Mouse (Mus musculus) common myeloid progenitor, adult 5-6 weeks (primary cell): ENCODE measurements around the gene Taf1. TPM values are rescaled to one million over a fixed set of nuclear protein-coding genes. Genes with fewer than 3 reads are reported as not detected.

ENCODE experiments used
- ATAC-seq: replicated peaks from 2 replicates; pipeline ENCODE4 v1.8.0; 2016; ENCODE audit warnings: low read depth, mild to moderate bottlenecking, moderate TSS enrichment, inconsistent platforms; ENCODE audit not compliant: poor library complexity, severe bottlenecking
- total RNA-seq: library from RNA; stranded (forward); fragments of 200-1000, 187-1606 nt; gene quantifications from 2 replicates; pipeline ENCODE4 v1.2.3, GENCODE M21; 2017

The Taf1 gene
- total RNA-seq, 1 experiment from 2014 or later = 80.9 TPM

- no peak for ATAC-seq
Measured at GRCm38 (mm10) chrX:101645286-101645685, 112.8 kb downstream of the Taf1 start.

GRCm38 (mm10) chrX:101646621-101647020, 114.1 kb downstream of the Taf1 start:
- no peak for ATAC-seq

Other genes with a start within 250 kb of the Taf1 start
- not detected in 2 replicates for gene Nlgn3, start 233.6 kb upstream of the Taf1 start, total RNA-seq
- not detected in 2 replicates for gene Gjb1, start 156.4 kb upstream of the Taf1 start, total RNA-seq
- 45.9 and 53.1 TPM in 2 replicates for gene Zmym3, start 111.9 kb upstream of the Taf1 start, total RNA-seq
- gene Nono, start 103.4 kb upstream of the Taf1 start, total RNA-seq = 497 and 559 TPM in 2 replicates
- 0.58 and 0.87 TPM in 2 replicates for gene Itgb1bp2, start 83.6 kb upstream of the Taf1 start, total RNA-seq
- 83.0 and 95.1 TPM in 2 replicates for gene Ogt, start 107.3 kb downstream of the Taf1 start, total RNA-seq
- 0.27 TPM in 1 of 2 replicates, not detected in the other for gene Cxcr3, start 201.5 kb downstream of the Taf1 start, total RNA-seq